Mouse (Mus musculus): ENCODE results near the gene Adgrg1.

DNA sequence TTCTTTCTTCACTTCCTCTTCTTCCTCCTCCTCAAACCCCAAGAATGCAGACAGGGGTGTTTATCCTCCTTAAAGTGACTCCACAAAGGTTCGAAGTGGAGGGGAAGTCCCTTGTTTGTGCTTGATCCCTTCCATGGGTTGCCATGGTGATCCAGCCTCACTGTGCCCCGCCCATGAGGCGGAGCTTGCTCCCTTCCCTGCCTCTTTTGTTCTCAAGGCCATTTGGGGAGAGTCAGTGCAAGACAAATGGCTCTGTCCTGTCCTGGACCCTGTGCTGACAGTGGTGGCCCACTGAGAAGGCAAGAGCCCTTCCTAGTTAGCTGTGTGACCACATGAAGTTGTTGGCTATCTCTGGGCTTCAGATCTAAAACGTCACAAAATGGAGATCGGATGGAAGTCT is 26.1 kb downstream of the Adgrg1 start:
- TF ChIP-seq EP300 (IDR thresholded peaks at IDR 0.05; ENCODE audit: low read depth) (no peak), CTCF (IDR thresholded peaks at IDR 0.05; ENCODE audit: low read depth) (no peak)

Measured in liver, embryonic 14.5 days (tissue).